Mouse (Mus musculus): ENCODE data around the gene Syngr3. TPM values are rescaled to one million over a fixed set of nuclear protein-coding genes. Genes with fewer than 3 reads are reported as not detected.

The Syngr3 gene
- 7.0 and 7.7 TPM in 2 replicates for polyA plus RNA-seq (2015; fragmentation: Nextera tagmentation; extraction: Ambion mirVana)

- Histone ChIP-seq H3K36me3 (no peaks in the 10 kb centered on the region), H3K4me2 (replicated peaks) (peak within 1 kb of the TSS; percentile 92), H3K4me1 (replicated peaks) (peaks cover 21% of the 10 kb centered on the region), H3K9me3 (no peaks in the 10 kb centered on the region), H3K9ac (peak within 1 kb of the TSS; percentile 51), H3K27ac (no peak within 1 kb of the TSS), H3K4me3 (replicated peaks) (peak within 1 kb of the TSS; percentile 47), H3K27me3 (replicated peaks) (peaks cover 46% of the 10 kb centered on the region)
- ATAC-seq, result 0 out of 2 replicates have a peak, but pooled peaks have one; percentile 3
- WGBS, result under 1% methylated on average over 50 of the region's 55 CpGs
Measured at GRCm38 (mm10) chr17:24689251-24690081, at the start of gene Syngr3. Gene Syngr3 (minus strand): TSS chr17:24689955.

DNA sequence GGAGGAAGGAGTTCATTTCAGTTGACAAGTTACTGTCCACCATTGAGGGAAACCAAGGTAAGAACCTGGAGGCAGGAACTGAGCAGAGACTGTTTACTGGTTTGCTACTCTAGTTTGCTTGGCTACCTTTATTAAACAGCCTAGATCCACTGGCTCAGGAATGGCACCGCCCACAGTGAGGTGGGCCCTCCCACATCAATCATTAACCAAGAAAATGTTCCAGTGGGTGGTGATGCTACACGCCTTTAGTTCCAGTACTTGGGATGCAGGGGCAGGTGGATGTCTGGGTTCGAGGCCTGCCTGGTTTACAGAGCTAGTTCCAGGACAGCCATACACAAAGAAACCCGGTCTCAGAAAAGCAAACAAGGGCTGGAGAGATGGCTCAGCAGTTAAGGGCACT is 48.5 kb upstream of the Syngr3 start:
- Histone ChIP-seq H3K4me1 (replicated peaks) (peaks cover 14% of the 10 kb centered on the region), H3K9me3 (no peaks in the 10 kb centered on the region), H3K9ac (no peak overlapping the region), H3K4me3 (replicated peaks) (no peak overlapping the region), H3K27me3 (replicated peaks) (no peaks in the 10 kb centered on the region), H3K4me2 (replicated peaks) (no peak overlapping the region), H3K27ac (no peak overlapping the region), H3K36me3 (0 out of 2 replicates have a peak, but pooled peaks cover 6% of the 10 kb centered on the region)
- 79% methylated on average over 4 of the region's 4 CpGs for WGBS
- no peak for ATAC-seq

DNA sequence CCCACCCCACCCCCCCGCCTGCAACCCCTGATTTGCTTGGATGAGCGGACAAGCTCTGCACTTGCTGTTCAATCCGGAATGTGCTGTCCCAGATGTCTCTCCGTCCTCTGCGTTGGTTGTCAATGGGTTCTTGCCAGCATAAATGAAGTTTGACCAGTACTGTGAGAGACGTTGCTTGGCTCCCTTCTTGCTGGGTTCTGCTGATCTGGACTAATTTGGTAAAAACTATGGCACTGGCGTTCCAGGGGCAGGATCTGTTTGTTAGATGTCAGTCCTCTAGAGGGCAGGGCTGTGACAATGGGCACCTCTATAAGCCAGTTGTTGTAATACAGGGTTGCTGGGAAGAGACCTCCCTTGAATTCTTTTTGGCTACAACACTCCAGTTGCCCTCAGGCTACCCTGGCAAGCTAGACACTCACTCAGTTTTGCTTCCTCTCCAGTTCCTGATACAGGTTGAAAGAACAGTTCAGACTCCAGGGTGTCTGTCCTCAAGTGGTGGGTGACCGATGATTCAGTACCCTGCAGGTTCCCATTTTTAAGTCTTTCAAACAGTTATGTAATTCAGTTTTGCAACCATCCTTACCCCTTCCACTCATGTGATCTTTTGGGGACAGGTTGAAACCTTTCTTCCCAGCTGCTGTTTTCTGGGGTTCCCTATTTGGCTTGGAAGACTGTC is 47.5 kb upstream of the Syngr3 start:
- H3K4me2 ChIP-seq (replicated peaks), result peak overlapping the region; percentile 88
- H3K27me3 ChIP-seq (replicated peaks), result no peaks in the 10 kb centered on the region
- ATAC-seq, result no peak
- no peaks in the 10 kb centered on the region for H3K9me3 ChIP-seq
- 18% methylated on average over 8 of the region's 8 CpGs for WGBS
- peak overlapping the region; percentile 66 for H3K4me3 ChIP-seq (replicated peaks)
- H3K27ac ChIP-seq, result no peak overlapping the region
- peaks cover 14% of the 10 kb centered on the region for H3K4me1 ChIP-seq (replicated peaks)
- H3K9ac ChIP-seq, result peak overlapping the region; percentile 67; the same call in 1 of the 2 replicates
- no peaks in the 10 kb centered on the region for H3K36me3 ChIP-seq

DNA sequence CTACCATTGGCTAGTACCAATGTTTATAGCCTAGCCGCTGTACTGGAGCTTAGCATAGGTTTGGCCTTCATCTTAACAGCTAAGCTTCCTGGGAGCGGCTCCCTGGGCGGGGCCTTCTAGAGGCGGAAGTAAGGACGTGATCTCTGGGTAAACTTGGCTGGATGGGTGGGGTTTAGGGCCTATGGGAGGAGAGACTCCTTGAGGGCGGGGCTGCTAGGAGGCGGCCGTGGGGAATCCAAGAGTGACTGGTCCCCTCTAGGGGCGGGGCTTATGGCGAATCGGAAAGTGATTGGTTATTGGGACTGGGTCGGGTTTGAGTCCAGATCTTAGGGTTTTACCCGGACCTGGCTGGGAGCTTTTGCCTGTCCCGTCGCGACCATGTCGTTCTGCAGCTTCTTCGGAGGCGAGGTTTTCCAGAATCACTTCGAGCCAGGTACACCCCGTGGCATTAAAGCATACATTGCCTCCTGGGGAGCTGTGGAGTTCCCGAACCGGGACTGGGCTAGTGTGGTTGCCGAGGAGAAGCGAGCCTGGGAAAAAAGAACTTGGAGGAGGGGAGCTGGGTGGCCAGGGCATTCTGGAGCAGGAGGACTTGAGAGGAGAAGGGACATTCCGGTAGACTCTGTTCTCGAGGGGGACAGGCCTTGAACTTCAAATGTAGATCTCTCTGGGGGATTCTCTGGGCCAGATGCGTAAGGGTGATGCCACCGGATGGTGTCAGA is 46.7 kb upstream of the Syngr3 start, which contains the start of gene Msrb1:
Gene Msrb1, plus strand, starts transcription at position 313 of the 722 bp plus-strand sequence.
- Histone ChIP-seq H3K4me2 (replicated peaks) (peak within 1 kb of the TSS; percentile 88), H3K4me3 (replicated peaks) (peak within 1 kb of the TSS; percentile 66), H3K27me3 (replicated peaks) (no peaks in the 10 kb centered on the region), H3K9ac (peak within 1 kb of the TSS; percentile 67), H3K27ac (peak within 1 kb of the TSS; percentile 66), H3K36me3 (no peaks in the 10 kb centered on the region), H3K4me1 (replicated peaks) (peaks cover 14% of the 10 kb centered on the region), H3K9me3 (no peaks in the 10 kb centered on the region)
- peak; percentile 98 for ATAC-seq
- under 1% methylated on average over 29 of the region's 29 CpGs for WGBS

- Histone ChIP-seq H3K27me3 (replicated peaks) (no peaks in the 10 kb centered on the region), H3K4me1 (replicated peaks) (peaks cover 14% of the 10 kb centered on the region), H3K27ac (peak overlapping the region; percentile 54; the same call in 1 of the 2 replicates), H3K4me3 (replicated peaks) (no peak overlapping the region), H3K9me3 (no peaks in the 10 kb centered on the region), H3K36me3 (no peaks in the 10 kb centered on the region), H3K4me2 (replicated peaks) (peak overlapping the region; percentile 61), H3K9ac (no peak overlapping the region)
- ATAC-seq, result no peak
- WGBS, result 82% methylated on average over 7 of the region's 7 CpGs
Measured at GRCm38 (mm10) chr17:24735446-24735845, 45.7 kb upstream of the Syngr3 start.

DNA sequence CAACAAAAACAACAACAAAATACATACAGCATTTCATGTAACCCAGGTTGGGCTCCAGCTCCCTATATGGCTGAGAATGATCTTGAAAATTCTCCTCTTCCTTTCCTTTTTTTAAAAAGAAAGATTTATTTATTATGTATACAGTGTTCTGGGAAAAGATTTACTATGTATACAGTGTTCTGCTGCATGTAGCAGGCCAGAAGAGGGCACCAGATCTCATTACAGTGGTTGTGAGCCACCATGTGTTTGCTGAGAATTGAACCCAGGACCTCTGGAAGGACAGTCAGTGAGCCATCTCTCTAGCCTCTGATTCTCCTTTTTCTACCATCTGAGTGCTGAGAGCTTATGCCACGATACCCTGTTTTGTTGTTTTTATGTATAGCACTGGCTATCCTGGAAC is 44.8 kb upstream of the Syngr3 start:
- Histone ChIP-seq H3K4me2 (replicated peaks) (no peak overlapping the region), H3K27ac (no peak overlapping the region), H3K4me3 (replicated peaks) (no peak overlapping the region), H3K36me3 (no peaks in the 10 kb centered on the region), H3K9ac (no peak overlapping the region), H3K9me3 (no peaks in the 10 kb centered on the region), H3K27me3 (replicated peaks) (no peaks in the 10 kb centered on the region), H3K4me1 (replicated peaks) (peaks cover 14% of the 10 kb centered on the region)
- 82% methylated on average over 1 of the region's 1 CpGs for WGBS
- ATAC-seq, result no peak

DNA sequence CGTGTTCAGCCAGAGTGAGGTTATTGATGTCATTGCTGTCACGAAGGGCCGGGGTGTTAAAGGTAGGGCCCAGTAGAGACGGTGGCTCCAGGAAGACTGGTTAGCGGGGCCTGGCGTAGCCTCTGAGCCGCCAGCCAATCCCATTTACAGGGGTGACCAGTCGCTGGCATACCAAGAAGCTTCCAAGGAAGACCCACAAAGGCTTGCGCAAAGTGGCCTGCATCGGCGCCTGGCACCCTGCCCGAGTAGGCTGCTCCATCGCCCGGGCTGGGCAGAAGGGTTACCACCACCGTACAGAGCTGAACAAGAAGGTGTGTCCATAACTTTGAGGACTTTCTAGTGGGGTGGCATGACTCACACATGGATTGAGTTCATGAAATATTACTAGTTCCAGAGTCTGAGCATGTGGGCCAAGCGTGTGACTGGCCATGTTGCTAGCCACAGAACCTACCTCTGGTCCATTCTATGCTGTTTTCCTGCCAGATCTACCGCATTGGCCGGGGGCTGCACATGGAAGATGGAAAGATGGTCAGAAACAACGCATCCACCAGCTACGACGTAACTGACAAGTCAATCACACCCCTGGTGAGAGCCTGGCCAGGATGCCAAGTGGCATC is 43.8 kb upstream of the Syngr3 start:
- Histone ChIP-seq H3K4me3 (replicated peaks) (no peak overlapping the region), H3K4me2 (replicated peaks) (no peak overlapping the region), H3K27ac (no peak overlapping the region), H3K4me1 (replicated peaks) (peaks cover 14% of the 10 kb centered on the region), H3K9ac (no peak overlapping the region), H3K27me3 (replicated peaks) (no peaks in the 10 kb centered on the region), H3K36me3 (no peaks in the 10 kb centered on the region), H3K9me3 (no peaks in the 10 kb centered on the region)
- 87% methylated on average over 21 of the region's 21 CpGs for WGBS
- ATAC-seq, result no peak

- H3K4me1 ChIP-seq (replicated peaks), result peaks cover 5% of the 10 kb centered on the region
- WGBS, result 82% methylated on average over 12 of the region's 12 CpGs
- H3K36me3 ChIP-seq, result no peaks in the 10 kb centered on the region
- H3K27ac ChIP-seq, result no peak overlapping the region
- no peak overlapping the region for H3K4me2 ChIP-seq (replicated peaks)
- no peak overlapping the region for H3K9ac ChIP-seq
- no peaks in the 10 kb centered on the region for H3K9me3 ChIP-seq
- ATAC-seq, result no peak
- H3K27me3 ChIP-seq (replicated peaks), result no peaks in the 10 kb centered on the region
- H3K4me3 ChIP-seq (replicated peaks), result no peak overlapping the region
Measured at GRCm38 (mm10) chr17:24732233-24732935, 42.6 kb upstream of the Syngr3 start.

DNA sequence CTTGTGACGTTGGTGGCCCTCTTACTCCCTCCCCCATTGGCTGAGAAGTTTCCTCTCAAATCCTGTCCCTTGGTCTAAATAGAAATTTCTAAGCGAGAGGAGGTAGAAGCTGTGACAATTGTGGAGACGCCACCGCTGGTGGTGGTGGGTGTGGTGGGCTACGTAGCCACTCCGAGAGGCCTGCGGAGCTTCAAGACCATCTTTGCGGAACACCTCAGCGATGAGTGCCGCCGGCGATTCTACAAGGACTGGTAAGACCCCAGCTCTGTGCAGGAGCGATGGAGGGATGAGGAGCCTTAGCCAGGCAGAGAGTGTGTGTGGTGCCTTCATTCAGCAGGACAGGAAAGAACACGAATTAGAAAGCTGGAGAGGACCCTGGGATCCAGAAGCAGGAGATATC is 41.0 kb upstream of the Syngr3 start:
- WGBS, result 83% methylated on average over 14 of the region's 14 CpGs
- no peak for ATAC-seq
- Histone ChIP-seq H3K27ac (no peak overlapping the region), H3K9ac (no peak overlapping the region), H3K27me3 (replicated peaks) (no peaks in the 10 kb centered on the region), H3K4me3 (replicated peaks) (no peak overlapping the region), H3K4me1 (replicated peaks) (no peaks in the 10 kb centered on the region; the same call in 1 of the 2 replicates), H3K4me2 (replicated peaks) (no peak overlapping the region), H3K36me3 (no peaks in the 10 kb centered on the region), H3K9me3 (no peaks in the 10 kb centered on the region)

- H3K4me2 ChIP-seq (replicated peaks), result no peak overlapping the region
- no peak overlapping the region for H3K9ac ChIP-seq
- 60% methylated on average over 6 of the region's 6 CpGs for WGBS
- ATAC-seq, result no peak
- no peaks in the 10 kb centered on the region for H3K36me3 ChIP-seq
- H3K27me3 ChIP-seq (replicated peaks), result no peaks in the 10 kb centered on the region
- no peak overlapping the region for H3K27ac ChIP-seq
- H3K4me3 ChIP-seq (replicated peaks), result no peak overlapping the region
- no peaks in the 10 kb centered on the region for H3K4me1 ChIP-seq (replicated peaks)
- no peaks in the 10 kb centered on the region for H3K9me3 ChIP-seq
Measured at GRCm38 (mm10) chr17:24729067-24729466, 39.3 kb upstream of the Syngr3 start.

GRCm38 (mm10) chr17:24728184-24728583 is 38.4 kb upstream of the Syngr3 start:
- Histone ChIP-seq H3K27ac (no peak overlapping the region), H3K4me3 (replicated peaks) (no peak overlapping the region), H3K9ac (no peak overlapping the region), H3K27me3 (replicated peaks) (no peaks in the 10 kb centered on the region), H3K9me3 (no peaks in the 10 kb centered on the region), H3K36me3 (no peaks in the 10 kb centered on the region), H3K4me2 (replicated peaks) (no peak overlapping the region), H3K4me1 (replicated peaks) (0 out of 2 replicates have a peak, but pooled peaks cover 4% of the 10 kb centered on the region)
- no peak for ATAC-seq
- WGBS, result 70% methylated on average over 17 of the region's 17 CpGs

All from intestine, embryonic 15.5 days (tissue).